Mouse (Mus musculus) lung, embryonic 16.5 days (tissue): ENCODE data around the gene Esp6. TPM values are rescaled to one million over a fixed set of nuclear protein-coding genes. Genes with fewer than 3 reads are reported as not detected.
"Not testable (repeated sequence)": the region's sequence is repeated elsewhere in the genome, so short reads cannot be mapped to it uniquely, and the experiment has no call there.

ENCODE experiments used
- ATAC-seq: fragments of 200-750 bp; cut with Nextera tagmentation; 2 replicates; pipeline ENCODE4 v1.8.0; 2017; ENCODE audit warnings: low read depth, mild to moderate bottlenecking, moderate library complexity
- H3K27ac ChIP-seq: fragments of 300-500 bp; sonication (generic); 2 replicates; pipeline ENCODE4 v1.5.1; 2014; ENCODE audit warnings: mild to moderate bottlenecking, control low read depth, low read length
- H3K27me3 ChIP-seq: fragments of 300-500 bp; sonication (generic); 2 replicates; pipeline ENCODE4 v1.6.1; 2014; ENCODE audit warnings: low read depth, low read length, mixed read lengths; ENCODE audit not compliant: control insufficient read depth, insufficient read depth
- H3K36me3 ChIP-seq: fragments of 300-500 bp; sonication (generic); 2 replicates; pipeline ENCODE4 v1.6.1; 2014; ENCODE audit warnings: low read length; ENCODE audit not compliant: control insufficient read depth, insufficient read depth
- H3K4me1 ChIP-seq: fragments of 300-500 bp; sonication (generic); replicated peaks from 2 replicates; pipeline ENCODE4 v1.6.1; 2014; ENCODE audit warnings: low read length, mixed read lengths; ENCODE audit not compliant: control insufficient read depth, insufficient read depth
- H3K4me2 ChIP-seq: fragments of 300-500 bp; sonication (generic); 2 replicates; pipeline ENCODE4 v1.6.1; 2014; ENCODE audit warnings: low read depth, low read length, control low read depth
- H3K4me3 ChIP-seq: fragments of 300-500 bp; sonication (generic); 2 replicates; pipeline ENCODE4 v1.5.1; 2014; ENCODE audit warnings: mild to moderate bottlenecking, low read length, control low read depth
- H3K9ac ChIP-seq: fragments of 300-500 bp; sonication (generic); 2 replicates; pipeline ENCODE4 v1.6.1; 2014; ENCODE audit warnings: low read length, control low read depth
- H3K9me3 ChIP-seq: fragments of 300-500 bp; sonication (generic); 2 replicates; pipeline ENCODE4 v1.6.1; 2016; ENCODE audit warnings: low read length; ENCODE audit not compliant: control insufficient read depth
- WGBS: fragments of 180-500 bp; shearing (Covaris S2); extraction: QIAGEN DNeasy Blood & Tissue Kit; methylation state at CpG from one replicate; pipeline ENCODE4 v1.1.7; 2014; 5-methylcytosine and 5-hydroxymethylcytosine counted together
- polyA plus RNA-seq: library from polyadenylated mRNA; unstranded; fragments of >200 nt; fragmentation: Nextera tagmentation; extraction: Ambion mirVana; gene quantifications from 2 replicates; pipeline ENCODE4 v1.2.1, GENCODE M21; 2015

The Esp6 gene
- polyA plus RNA-seq, result not detected in 2 replicates

- no peak for ATAC-seq
- Histone ChIP-seq H3K4me2 (no peak within 1 kb of the TSS), H3K9ac (no peak within 1 kb of the TSS), H3K4me1 (no peaks in the 10 kb centered on the region), H3K9me3 (no peaks in the 10 kb centered on the region), H3K4me3 (no peak within 1 kb of the TSS), H3K27ac (no peak within 1 kb of the TSS), H3K36me3 (no peaks in the 10 kb centered on the region), H3K27me3 (no peaks in the 10 kb centered on the region)
- 83% methylated on average over 5 of the region's 5 CpGs for WGBS
Measured at GRCm38 (mm10) chr17:40561207-40561606, at the start of gene Esp6. TSS of gene Esp6 (plus strand) at chr17:40561507.

GRCm38 (mm10) chr17:40519818-40520217, 41.5 kb upstream of the Esp6 start, which contains the start of gene Esp8:
TSS of gene Esp8 (plus strand) at chr17:40520022.
- no peak within 1 kb of the TSS for H3K27ac ChIP-seq
- 51% methylated on average over 3 of the region's 3 CpGs for WGBS

GRCm38 (mm10) chr17:40529813-40530212, 31.5 kb upstream of the Esp6 start:
- Histone ChIP-seq H3K9me3 (no peaks in the 10 kb centered on the region), H3K9ac (no peak overlapping the region), H3K4me1 (no peaks in the 10 kb centered on the region), H3K27me3 (no peaks in the 10 kb centered on the region), H3K27ac (no peak overlapping the region), H3K4me3 (no peak overlapping the region), H3K36me3 (no peaks in the 10 kb centered on the region), H3K4me2 (no peak overlapping the region)
- no peak for ATAC-seq
- WGBS, result 52% methylated on average over 3 of the region's 3 CpGs

More at GRCm38 (mm10) chr17:40519818-40520217, 41.5 kb upstream of the Esp6 start, which contains the start of gene Esp8:
- no peaks in the 10 kb centered on the region for H3K9me3 ChIP-seq
- no peaks in the 10 kb centered on the region for H3K27me3 ChIP-seq
- H3K36me3 ChIP-seq, result no peaks in the 10 kb centered on the region
- no peaks in the 10 kb centered on the region for H3K4me1 ChIP-seq
- H3K4me3 ChIP-seq, result no peak within 1 kb of the TSS
- no peak within 1 kb of the TSS for H3K9ac ChIP-seq
- no peak within 1 kb of the TSS for H3K4me2 ChIP-seq
- no peak for ATAC-seq

GRCm38 (mm10) chr17:40531147-40531546, 30.2 kb upstream of the Esp6 start:
- no peaks in the 10 kb centered on the region for H3K4me1 ChIP-seq
- H3K9ac ChIP-seq, result no peak overlapping the region
- H3K27me3 ChIP-seq, result no peaks in the 10 kb centered on the region
- 67% methylated on average over 1 of the region's 1 CpGs for WGBS
- no peak overlapping the region for H3K4me3 ChIP-seq
- ATAC-seq, result no peak
- H3K36me3 ChIP-seq, result no peaks in the 10 kb centered on the region
- no peak overlapping the region for H3K4me2 ChIP-seq
- H3K27ac ChIP-seq, result no peak overlapping the region
- H3K9me3 ChIP-seq, result no peaks in the 10 kb centered on the region

- not testable (repeated sequence) for H3K27ac ChIP-seq, ATAC-seq, H3K9me3 ChIP-seq, H3K4me1 ChIP-seq, H3K4me2 ChIP-seq, H3K9ac ChIP-seq, H3K4me3 ChIP-seq, H3K27me3 ChIP-seq, H3K36me3 ChIP-seq
- 20% methylated on average over 5 of the region's 5 CpGs for WGBS
Measured at GRCm38 (mm10) chr17:40547005-40547404, 14.3 kb upstream of the Esp6 start.

- Histone ChIP-seq H3K36me3 (no peaks in the 10 kb centered on the region), H3K27me3 (no peaks in the 10 kb centered on the region), H3K4me1 (no peaks in the 10 kb centered on the region), H3K9ac (no peak overlapping the region), H3K27ac (no peak overlapping the region), H3K4me2 (no peak overlapping the region), H3K9me3 (no peaks in the 10 kb centered on the region), H3K4me3 (no peak overlapping the region)
- no peak for ATAC-seq
- WGBS, result 73% methylated on average over 1 of the region's 1 CpGs
Measured at GRCm38 (mm10) chr17:40553470-40553869, 7.8 kb upstream of the Esp6 start.

- H3K4me3 ChIP-seq, H3K4me1 ChIP-seq, H3K9me3 ChIP-seq, H3K9ac ChIP-seq, H3K27me3 ChIP-seq, H3K27ac ChIP-seq, H3K36me3 ChIP-seq, H3K4me2 ChIP-seq, ATAC-seq: not testable (repeated sequence)
- WGBS, result 56% methylated on average over 6 of the region's 6 CpGs
Measured at GRCm38 (mm10) chr17:40583906-40584305, 22.6 kb downstream of the Esp6 start.

GRCm38 (mm10) chr17:40591297-40591696, 30.0 kb downstream of the Esp6 start:
- Histone ChIP-seq H3K27ac (no peak overlapping the region), H3K36me3 (no peaks in the 10 kb centered on the region), H3K9ac (no peak overlapping the region), H3K4me3 (no peak overlapping the region), H3K9me3 (no peaks in the 10 kb centered on the region), H3K4me2 (no peak overlapping the region), H3K4me1 (no peaks in the 10 kb centered on the region), H3K27me3 (no peaks in the 10 kb centered on the region)
- ATAC-seq, result no peak

- Histone ChIP-seq H3K36me3 (no peaks in the 10 kb centered on the region), H3K4me1 (no peaks in the 10 kb centered on the region), H3K4me2 (no peak within 1 kb of the TSS), H3K27me3 (no peaks in the 10 kb centered on the region), H3K27ac (no peak within 1 kb of the TSS), H3K4me3 (no peak within 1 kb of the TSS), H3K9ac (no peak within 1 kb of the TSS), H3K9me3 (no peaks in the 10 kb centered on the region)
- ATAC-seq, result no peak
Measured at GRCm38 (mm10) chr17:40598294-40598693, 37.0 kb downstream of the Esp6 start, which contains the start of gene Esp4. TSS of gene Esp4 (plus strand) at chr17:40598594.
